Mouse (Mus musculus): ENCODE results near the gene Unk. TPM values are rescaled to one million over a fixed set of nuclear protein-coding genes. Genes with fewer than 3 reads are reported as not detected.

The Unk gene
- total RNA-seq, 2 experiments from 2014 or later = 12.2 to 24.3 TPM

GRCm38 (mm10) chr11:116102472-116102871, 72.3 kb downstream of the Unk start:
- ATAC-seq (replicated peaks; ENCODE audit: low FRiP score, poor library complexity, severe bottlenecking) = no peak

GRCm38 (mm10) chr11:116103572-116103971, 73.5 kb downstream of the Unk start:
- ATAC-seq (replicated peaks; ENCODE audit: low FRiP score, poor library complexity, severe bottlenecking) = no peak

- ATAC-seq (replicated peaks; ENCODE audit: low FRiP score, poor library complexity, severe bottlenecking) = no peak
These were observed 74.0 kb downstream of the Unk start for GRCm38 (mm10) chr11:116104006-116104646.

GRCm38 (mm10) chr11:116105065-116105464, 74.9 kb downstream of the Unk start:
- ATAC-seq (replicated peaks; ENCODE audit: low FRiP score, poor library complexity, severe bottlenecking) = no peak

GRCm38 (mm10) chr11:116106154-116106962, 76.2 kb downstream of the Unk start:
- no peak for ATAC-seq (replicated peaks; ENCODE audit: low FRiP score, poor library complexity, severe bottlenecking)

GRCm38 (mm10) chr11:116106963-116107776, 77.0 kb downstream of the Unk start:
- ATAC-seq (replicated peaks; ENCODE audit: low FRiP score, poor library complexity, severe bottlenecking) = no peak

- no peak for ATAC-seq (replicated peaks; ENCODE audit: low FRiP score, poor library complexity, severe bottlenecking)
These were observed 77.7 kb downstream of the Unk start for GRCm38 (mm10) chr11:116107777-116108285.

GRCm38 (mm10) chr11:116108464-116109137, 78.5 kb downstream of the Unk start:
- ATAC-seq (replicated peaks; ENCODE audit: low FRiP score, poor library complexity, severe bottlenecking) = no peak

- ATAC-seq (replicated peaks; ENCODE audit: low FRiP score, poor library complexity, severe bottlenecking) = no peak
These were observed 79.4 kb downstream of the Unk start for GRCm38 (mm10) chr11:116109441-116110081.

- no peak for ATAC-seq (replicated peaks; ENCODE audit: low FRiP score, poor library complexity, severe bottlenecking)
These were observed 80.0 kb downstream of the Unk start for GRCm38 (mm10) chr11:116110131-116110530.

GRCm38 (mm10) chr11:116110540-116110939, 80.4 kb downstream of the Unk start:
- no peak for ATAC-seq (replicated peaks; ENCODE audit: low FRiP score, poor library complexity, severe bottlenecking)

Other genes with a start within 250 kb of the Unk start
- gene Caskin2, start 216.7 kb upstream of the Unk start, total RNA-seq (2015; ENCODE audit: low replicate concordance) = 6.7 and 13.0 TPM in 2 replicates
- 5.6 and 6.0 TPM in 2 replicates for gene Caskin2, start 216.7 kb upstream of the Unk start, total RNA-seq (2017; ENCODE audit: low replicate concordance)
- gene Tsen54, start 215.6 kb upstream of the Unk start, total RNA-seq (2015; ENCODE audit: low replicate concordance) = 4.0 and 12.6 TPM in 2 replicates
- gene Tsen54, start 215.6 kb upstream of the Unk start, total RNA-seq (2017; ENCODE audit: low replicate concordance) = 3.6 and 4.3 TPM in 2 replicates
- 1.7 TPM in 1 of 2 replicates, not detected in the other for gene Llgl2, start 206.3 kb upstream of the Unk start, total RNA-seq (2015; ENCODE audit: low replicate concordance)
- gene Llgl2, start 206.3 kb upstream of the Unk start, total RNA-seq (2017; ENCODE audit: low replicate concordance) = 0.26 and 1.8 TPM in 2 replicates
- not detected in 2 replicates for gene Myo15b, start 171.9 kb upstream of the Unk start, total RNA-seq (2015; ENCODE audit: low replicate concordance)
- gene Myo15b, start 171.9 kb upstream of the Unk start, total RNA-seq (2017; ENCODE audit: low replicate concordance) = not detected in 2 replicates
- gene Smim5, start 130.4 kb upstream of the Unk start, total RNA-seq (2015; ENCODE audit: low replicate concordance) = 37.7 and 44.7 TPM in 2 replicates
- gene Smim5, start 130.4 kb upstream of the Unk start, total RNA-seq (2017; ENCODE audit: low replicate concordance) = 27.1 and 64.4 TPM in 2 replicates
- gene Smim6, start 118.3 kb upstream of the Unk start, total RNA-seq (2015; ENCODE audit: low replicate concordance) = 4.3 and 15.1 TPM in 2 replicates
- 0.23 and 6.4 TPM in 2 replicates for gene Smim6, start 118.3 kb upstream of the Unk start, total RNA-seq (2017; ENCODE audit: low replicate concordance)
- gene Sap30bp, start 97.0 kb upstream of the Unk start, total RNA-seq (2015; ENCODE audit: low replicate concordance) = 16.6 and 17.6 TPM in 2 replicates
- 224 and 296 TPM in 2 replicates for gene Sap30bp, start 97.0 kb upstream of the Unk start, total RNA-seq (2017; ENCODE audit: low replicate concordance)
- 16.3 and 17.7 TPM in 2 replicates for gene Recql5, start 96.8 kb upstream of the Unk start, total RNA-seq (2015; ENCODE audit: low replicate concordance)
- gene Recql5, start 96.8 kb upstream of the Unk start, total RNA-seq (2017; ENCODE audit: low replicate concordance) = 13.8 and 33.5 TPM in 2 replicates
- gene Itgb4, start 55.6 kb upstream of the Unk start, total RNA-seq (2015; ENCODE audit: low replicate concordance) = not detected in 2 replicates
- not detected in 2 replicates for gene Itgb4, start 55.6 kb upstream of the Unk start, total RNA-seq (2017; ENCODE audit: low replicate concordance)
- 3.4 TPM in 1 of 2 replicates, not detected in the other for gene Galk1, start 17.6 kb upstream of the Unk start, total RNA-seq (2015; ENCODE audit: low replicate concordance)
- 1.3 and 5.1 TPM in 2 replicates for gene Galk1, start 17.6 kb upstream of the Unk start, total RNA-seq (2017; ENCODE audit: low replicate concordance)
- gene H3f3b, start 2.4 kb upstream of the Unk start, total RNA-seq (2015; ENCODE audit: low replicate concordance) = 711 and 715 TPM in 2 replicates
- gene H3f3b, start 2.4 kb upstream of the Unk start, total RNA-seq (2017; ENCODE audit: low replicate concordance) = 555 and 685 TPM in 2 replicates
- gene Unc13d, start 47.6 kb downstream of the Unk start, total RNA-seq (2015; ENCODE audit: low replicate concordance) = 2.5 and 6.5 TPM in 2 replicates
- gene Unc13d, start 47.6 kb downstream of the Unk start, total RNA-seq (2017; ENCODE audit: low replicate concordance) = 1.9 and 2.1 TPM in 2 replicates
- 114 and 127 TPM in 2 replicates for gene Wbp2, start 56.7 kb downstream of the Unk start, total RNA-seq (2015; ENCODE audit: low replicate concordance)
- gene Wbp2, start 56.7 kb downstream of the Unk start, total RNA-seq (2017; ENCODE audit: low replicate concordance) = 43.8 and 56.9 TPM in 2 replicates
- 2.5 TPM in 1 of 2 replicates, not detected in the other for gene Trim47, start 96.9 kb downstream of the Unk start, total RNA-seq (2015; ENCODE audit: low replicate concordance)
- 0.90 TPM in 1 of 2 replicates, not detected in the other for gene Trim47, start 96.9 kb downstream of the Unk start, total RNA-seq (2017; ENCODE audit: low replicate concordance)
- 4.0 and 4.6 TPM in 2 replicates for gene Trim65, start 100.8 kb downstream of the Unk start, total RNA-seq (2015; ENCODE audit: low replicate concordance)
- 0.30 and 1.4 TPM in 2 replicates for gene Trim65, start 100.8 kb downstream of the Unk start, total RNA-seq (2017; ENCODE audit: low replicate concordance)
- gene Mrpl38, start 108.5 kb downstream of the Unk start, total RNA-seq (2015; ENCODE audit: low replicate concordance) = 9.2 and 16.9 TPM in 2 replicates
- gene Mrpl38, start 108.5 kb downstream of the Unk start, total RNA-seq (2017; ENCODE audit: low replicate concordance) = 5.3 and 8.5 TPM in 2 replicates
- gene Fbf1, start 137.8 kb downstream of the Unk start, total RNA-seq (2015; ENCODE audit: low replicate concordance) = 13.3 and 32.7 TPM in 2 replicates
- gene Fbf1, start 137.8 kb downstream of the Unk start, total RNA-seq (2017; ENCODE audit: low replicate concordance) = 12.3 and 27.5 TPM in 2 replicates
- gene Ten1, start 168.5 kb downstream of the Unk start, total RNA-seq (2015; ENCODE audit: low replicate concordance) = 11.2 and 19.3 TPM in 2 replicates
- 3.0 and 3.7 TPM in 2 replicates for gene Ten1, start 168.5 kb downstream of the Unk start, total RNA-seq (2017; ENCODE audit: low replicate concordance)
- gene Acox1, start 168.7 kb downstream of the Unk start, total RNA-seq (2015; ENCODE audit: low replicate concordance) = 15.5 and 18.4 TPM in 2 replicates
- 6.4 and 20.5 TPM in 2 replicates for gene Acox1, start 168.7 kb downstream of the Unk start, total RNA-seq (2017; ENCODE audit: low replicate concordance)
- gene Evpl, start 207.8 kb downstream of the Unk start, total RNA-seq (2015; ENCODE audit: low replicate concordance) = not detected in 2 replicates
- not detected in 2 replicates for gene Evpl, start 207.8 kb downstream of the Unk start, total RNA-seq (2017; ENCODE audit: low replicate concordance)
- 13.7 and 18.9 TPM in 2 replicates for gene Srp68, start 243.9 kb downstream of the Unk start, total RNA-seq (2015; ENCODE audit: low replicate concordance)
- 18.2 and 21.3 TPM in 2 replicates for gene Srp68, start 243.9 kb downstream of the Unk start, total RNA-seq (2017; ENCODE audit: low replicate concordance)